Mouse (Mus musculus) liver, postnatal 0 days (tissue): Measurements from ENCODE around the gene Nlgn2. TPM values are rescaled to one million over a fixed set of nuclear protein-coding genes. Genes with fewer than 3 reads are reported as not detected.
A peak's percentile ranks its signal among the peaks of the same experiment; 100 is the strongest.

ENCODE experiments used
- ATAC-seq: fragments of 200-750 bp; cut with Nextera tagmentation; 2 replicates; pipeline ENCODE4 v1.8.0; 2017; ENCODE audit warnings: mild to moderate bottlenecking, moderate library complexity
- DNase-seq: peaks from one replicate; pipeline ENCODE4 v3.0.0-alpha.2; 2016
- H3K27ac ChIP-seq: fragments of 300-500 bp; sonication (generic); 2 replicates; pipeline ENCODE4 v1.5.1; 2014; ENCODE audit warnings: antibody characterized with exemption, moderate library complexity, mild to moderate bottlenecking, low read depth
- H3K27me3 ChIP-seq: fragments of 300-500 bp; sonication (generic); 2 replicates; pipeline ENCODE4 v1.6.1; 2014; ENCODE audit warnings: low read length, control low read depth, mixed read lengths; ENCODE audit not compliant: insufficient read depth
- H3K36me3 ChIP-seq: fragments of 300-500 bp; sonication (generic); replicated peaks from 2 replicates; pipeline ENCODE4 v1.6.1; 2014; ENCODE audit warnings: mild to moderate bottlenecking, control low read depth, low read length, moderate library complexity, mixed read lengths; ENCODE audit not compliant: insufficient read depth
- H3K4me1 ChIP-seq: fragments of 300-500 bp; sonication (generic); 2 replicates; pipeline ENCODE4 v1.6.1; 2014; ENCODE audit warnings: antibody characterized with exemption, mild to moderate bottlenecking, control low read depth; ENCODE audit not compliant: insufficient read depth
- H3K4me2 ChIP-seq: fragments of 300-500 bp; sonication (generic); 2 replicates; pipeline ENCODE4 v1.6.1; 2014; ENCODE audit warnings: low read depth, mild to moderate bottlenecking, low read length, moderate library complexity, mixed read lengths
- H3K4me3 ChIP-seq: fragments of 300-500 bp; sonication (generic); 2 replicates; pipeline ENCODE4 v1.5.1; 2014; ENCODE audit warnings: low read depth, low read length
- H3K9ac ChIP-seq: fragments of 300-500 bp; sonication (generic); replicated peaks from 2 replicates; pipeline ENCODE4 v1.6.1; 2014; ENCODE audit warnings: mild to moderate bottlenecking, moderate library complexity
- H3K9me3 ChIP-seq: fragments of 300-500 bp; sonication (generic); 2 replicates; pipeline ENCODE4 v1.6.1; 2016; ENCODE audit warnings: mild to moderate bottlenecking, control low read depth, low read length, mixed read lengths
- CTCF ChIP-seq: sonication (generic); IDR thresholded peaks from 2 replicates; pipeline ENCODE4 v1.5.1; 2016; ENCODE audit warnings: antibody characterized with exemption, low read depth
- EP300 ChIP-seq: IDR thresholded peaks from 2 replicates; pipeline ENCODE4 v1.6.1; 2016; ENCODE audit warnings: antibody characterized with exemption, low read depth, mild to moderate bottlenecking
- WGBS: fragments of 180-500 bp; shearing (Covaris S2); extraction: QIAGEN DNeasy Blood & Tissue Kit; methylation state at CpG from one replicate; pipeline ENCODE4 v1.1.7; 2014; ENCODE audit not compliant: insufficient replicate concordance; 5-methylcytosine and 5-hydroxymethylcytosine counted together
- polyA plus RNA-seq: library from polyadenylated mRNA; unstranded; fragments of >200 nt; fragmentation: Nextera tagmentation; extraction: Ambion mirVana; gene quantifications from 2 replicates; pipeline ENCODE4 v1.2.1, GENCODE M21; 2015

The Nlgn2 gene
- polyA plus RNA-seq, 1 experiment from 2014 or later, result 0.60 TPM

DNA sequence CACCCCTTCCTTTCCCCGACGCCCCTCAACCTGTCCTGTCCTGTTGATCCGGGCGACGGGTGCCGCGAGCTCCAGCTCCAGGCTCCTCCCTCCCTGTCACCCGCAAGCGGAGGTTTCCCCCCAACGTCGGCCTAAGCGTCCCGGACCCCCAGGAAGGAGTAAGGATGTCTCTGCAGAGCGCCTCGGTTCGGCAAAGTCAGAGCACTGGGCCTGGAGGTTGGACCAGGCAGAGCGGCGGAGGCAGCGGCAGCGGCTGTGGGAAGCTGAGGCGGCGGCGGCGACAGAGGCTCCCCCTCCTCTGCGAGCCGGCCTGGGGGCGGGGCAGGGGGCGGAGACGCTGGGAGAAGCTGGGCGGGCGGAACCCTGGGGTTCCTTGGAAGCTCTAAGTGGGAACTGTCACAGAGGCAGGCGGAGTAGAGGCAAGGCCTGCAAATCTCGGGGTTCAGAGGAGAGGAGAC is 34.9 kb downstream of the Nlgn2 start:
- ATAC-seq (no peak; the same call in 1 of the 2 replicates), DNase-seq (peak; percentile 78)
- under 1% methylated on average over 31 of the region's 33 CpGs for WGBS
- H3K27me3 ChIP-seq, result peaks cover 74% of the 10 kb centered on the region
- no peak overlapping the region; the same call in 1 of the 2 replicates for H3K9ac ChIP-seq
- H3K4me3 ChIP-seq, result peak overlapping the region; percentile 54
- peaks cover 42% of the 10 kb centered on the region for H3K4me1 ChIP-seq
- TF ChIP-seq EP300 (no peak), CTCF (no peak)
- no peaks in the 10 kb centered on the region for H3K9me3 ChIP-seq
- no peaks in the 10 kb centered on the region for H3K36me3 ChIP-seq
- peak overlapping the region; percentile 87 for H3K4me2 ChIP-seq
- no peak overlapping the region for H3K27ac ChIP-seq

DNA sequence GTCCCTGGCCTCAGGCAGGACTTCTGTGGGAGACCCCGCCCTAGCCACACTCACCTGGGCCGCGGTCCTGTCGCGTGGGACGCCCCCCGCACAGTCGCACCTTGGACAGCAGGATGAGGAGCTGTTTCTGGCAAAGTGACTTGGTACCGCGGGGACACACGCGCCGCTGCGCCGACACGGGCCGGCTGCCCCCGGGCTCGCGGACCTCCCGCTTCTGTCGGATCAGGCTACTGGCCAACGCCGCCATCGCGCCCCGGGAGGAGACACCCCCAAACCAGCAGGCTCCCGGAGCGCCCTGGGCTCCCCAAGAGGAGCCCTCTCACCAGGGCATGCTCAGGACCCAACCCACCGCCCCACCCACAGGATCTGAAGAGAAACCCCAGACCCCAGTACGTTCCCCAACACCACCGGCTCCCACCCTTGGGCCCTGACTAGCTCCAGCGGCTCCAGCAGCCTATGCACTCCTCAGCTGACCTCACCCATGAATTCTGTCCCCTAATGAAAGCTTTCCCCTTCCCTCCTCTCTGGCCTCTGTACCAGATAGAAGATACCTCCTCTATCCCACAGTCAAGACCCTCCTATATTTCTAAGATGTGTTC is 36.1 kb downstream of the Nlgn2 start, which contains the start of gene Fgf11:
TSS of gene Fgf11 (minus strand) at position 479 of the 599 bp plus-strand sequence.
- WGBS, result 4% methylated on average over 28 of the region's 33 CpGs
- Histone ChIP-seq H3K27me3 (peaks cover 77% of the 10 kb centered on the region), H3K9me3 (no peaks in the 10 kb centered on the region), H3K36me3 (no peaks in the 10 kb centered on the region), H3K9ac (peak within 1 kb of the TSS; percentile 24), H3K4me3 (peak within 1 kb of the TSS; percentile 54), H3K4me1 (peaks cover 42% of the 10 kb centered on the region), H3K27ac (no peak within 1 kb of the TSS), H3K4me2 (peak within 1 kb of the TSS; percentile 87)
- TF ChIP-seq EP300 (no peak), CTCF (no peak)
- DNase-seq (no peak), ATAC-seq (no peak)

GRCm38 (mm10) chr11:69800392-69801197 is 37.0 kb downstream of the Nlgn2 start:
- Histone ChIP-seq H3K36me3 (no peaks in the 10 kb centered on the region), H3K4me1 (peaks cover 47% of the 10 kb centered on the region), H3K4me3 (peak overlapping the region; percentile 37), H3K27me3 (peaks cover 70% of the 10 kb centered on the region), H3K4me2 (peak overlapping the region; percentile 87), H3K9ac (peak overlapping the region; percentile 24; the same call in 1 of the 2 replicates), H3K9me3 (no peaks in the 10 kb centered on the region), H3K27ac (no peak overlapping the region)
- ATAC-seq, result no peak
- peak; percentile 64 for DNase-seq
- TF ChIP-seq CTCF, result no peak
- no peak for TF ChIP-seq EP300
- 2% methylated on average over 36 of the region's 36 CpGs for WGBS

DNA sequence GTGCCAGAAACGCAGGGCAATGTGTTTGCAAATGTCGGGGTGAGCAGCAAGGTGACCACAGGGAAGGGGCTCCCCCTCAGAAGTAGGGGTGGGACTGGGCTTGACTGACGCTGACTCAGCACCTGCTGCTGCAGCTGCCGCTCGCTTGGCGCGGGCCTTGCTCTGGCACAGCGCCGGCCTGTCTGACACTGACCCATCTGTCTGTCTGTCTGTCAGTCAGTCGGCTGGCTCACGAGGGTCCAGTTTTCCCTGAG is 37.5 kb downstream of the Nlgn2 start:
- ATAC-seq (no peak), DNase-seq (no peak)
- Histone ChIP-seq H3K4me3 (peak overlapping the region; percentile 37; the same call in 1 of the 2 replicates), H3K9me3 (no peaks in the 10 kb centered on the region), H3K27me3 (peaks cover 65% of the 10 kb centered on the region), H3K4me2 (peak overlapping the region; percentile 87), H3K9ac (no peak overlapping the region), H3K36me3 (no peaks in the 10 kb centered on the region), H3K4me1 (peaks cover 49% of the 10 kb centered on the region), H3K27ac (no peak overlapping the region)
- no peak for TF ChIP-seq EP300
- no peak for TF ChIP-seq CTCF
- WGBS, result 1% methylated on average over 11 of the region's 11 CpGs

DNA sequence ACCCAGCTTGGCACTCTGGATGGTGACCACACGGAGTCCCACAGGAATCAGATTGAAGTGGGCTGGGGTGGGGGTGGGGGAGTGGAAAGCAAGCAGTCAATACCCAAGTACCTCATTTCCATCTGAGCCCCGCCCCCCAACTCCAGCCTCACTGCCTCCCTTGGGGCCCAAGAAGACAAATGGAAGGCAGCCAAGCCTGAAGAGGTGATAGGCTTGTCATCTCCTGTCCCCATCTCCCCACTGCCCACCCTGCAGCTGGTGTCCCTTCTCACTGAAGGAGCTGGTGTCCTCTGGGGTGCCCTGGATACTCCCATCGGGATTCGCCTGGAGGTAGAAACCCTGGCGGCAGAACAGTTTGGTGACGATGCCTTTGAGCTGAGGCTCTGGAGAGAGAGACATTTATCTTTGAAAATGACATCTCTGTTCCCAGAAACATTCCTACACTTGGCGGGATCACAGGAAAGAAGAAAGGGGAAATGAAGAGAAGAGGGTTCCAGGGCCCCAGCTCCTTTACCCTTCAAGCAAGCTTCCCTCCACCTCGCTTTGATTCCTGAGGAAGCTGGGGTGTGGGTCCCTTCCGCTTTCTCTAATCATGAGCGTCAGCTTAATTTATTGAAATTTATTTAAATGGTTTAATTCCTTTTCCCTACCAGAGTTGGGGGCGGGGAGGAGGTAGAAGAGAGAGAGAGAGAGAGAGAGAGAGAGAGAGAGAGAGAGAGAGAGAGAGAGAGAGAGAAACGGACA is 38.0 kb downstream of the Nlgn2 start:
- DNase-seq, result peak; percentile 53
- Histone ChIP-seq H3K9ac (no peak overlapping the region), H3K4me1 (peaks cover 51% of the 10 kb centered on the region)

GRCm38 (mm10) chr11:69797924-69798323 is 39.7 kb downstream of the Nlgn2 start:
- H3K9ac ChIP-seq, result no peak overlapping the region
- no peaks in the 10 kb centered on the region for H3K9me3 ChIP-seq
- H3K4me2 ChIP-seq, result no peak overlapping the region
- no peak overlapping the region for H3K27ac ChIP-seq
- peaks cover 43% of the 10 kb centered on the region for H3K27me3 ChIP-seq
- TF ChIP-seq EP300 (no peak), CTCF (no peak)
- peaks cover 36% of the 10 kb centered on the region for H3K4me1 ChIP-seq
- ATAC-seq, result no peak
- 74% methylated on average over 7 of the region's 7 CpGs for WGBS
- no peaks in the 10 kb centered on the region for H3K36me3 ChIP-seq
- no peak for DNase-seq
- H3K4me3 ChIP-seq, result no peak overlapping the region

More for the DNA sequence above, 38.0 kb downstream of the Nlgn2 start:
- H3K27me3 ChIP-seq, result peaks cover 60% of the 10 kb centered on the region
- 0 out of 2 replicates have a peak overlapping the region, but pooled peaks have one; percentile 87 for H3K4me2 ChIP-seq
- H3K36me3 ChIP-seq, result no peaks in the 10 kb centered on the region
- no peak overlapping the region for H3K4me3 ChIP-seq
- no peaks in the 10 kb centered on the region for H3K9me3 ChIP-seq
- no peak overlapping the region for H3K27ac ChIP-seq
- TF ChIP-seq CTCF (no peak), EP300 (no peak)
- ATAC-seq, result no peak
- 29% methylated on average over 12 of the region's 12 CpGs for WGBS
